Mouse (Mus musculus) C2C12 (cell line): ENCODE results near the gene Lim2.

ENCODE experiments used
- CEBPB ChIP-seq: IDR thresholded peaks from one replicate; pipeline ENCODE4 v1.6.1; 2011; ENCODE audit warnings: low read depth, mild to moderate bottlenecking, control low read depth, moderate library complexity
- CTCF ChIP-seq: IDR thresholded peaks from one replicate; pipeline ENCODE4 v1.5.1; 2011; ENCODE audit not compliant: control insufficient read depth, insufficient read depth, insufficient read length
- USF1 ChIP-seq: IDR thresholded peaks from one replicate; pipeline ENCODE4 v1.6.1; 2011; ENCODE audit warnings: low read depth, mild to moderate bottlenecking, control low read depth, moderate library complexity

- TF ChIP-seq USF1 (no peak), CEBPB (no peak), CTCF (no peak)
These were observed 22.3 kb downstream of the Lim2 start for GRCm38 (mm10) chr7:43449811-43450210.
